Mouse (Mus musculus): Measurements from ENCODE around the gene 4921504E06Rik. TPM values are rescaled to one million over a fixed set of nuclear protein-coding genes. Genes with fewer than 3 reads are reported as not detected.

4921504E06Rik gene
- polyA plus RNA-seq, 1 experiment from 2014 or later: 0.24 TPM

DNA sequence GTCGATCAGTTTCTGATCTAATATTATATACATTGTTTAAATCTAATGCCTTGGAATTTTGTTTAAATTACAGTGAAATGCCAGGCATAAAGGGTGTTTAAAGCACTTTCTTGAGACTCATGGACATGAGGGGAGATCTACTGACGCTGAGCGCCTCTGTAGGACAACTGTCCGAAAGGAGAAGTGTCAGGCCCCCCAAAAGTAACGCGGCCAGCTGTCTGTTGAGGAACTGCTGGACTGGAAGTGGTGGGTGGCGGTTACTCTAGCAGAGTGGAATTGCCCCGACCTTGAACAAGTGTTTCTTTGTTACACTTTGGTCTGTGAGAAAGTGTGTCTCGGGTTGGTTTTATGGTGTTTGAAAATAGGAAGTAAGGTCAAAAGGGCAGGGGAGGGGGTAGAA is 109.4 kb downstream of the 4921504E06Rik start:
- peaks cover 12% of the 10 kb centered on the region for H3K4me1 ChIP-seq (ENCODE audit: control insufficient read depth, insufficient read depth, low read length)
- ATAC-seq (ENCODE audit: low FRiP score, low TSS enrichment): no peak
- peaks cover 89% of the 10 kb centered on the region for H3K27me3 ChIP-seq (ENCODE audit: control insufficient read depth, insufficient read depth, low read length)
- no peak overlapping the region for H3K9ac ChIP-seq (replicated peaks; ENCODE audit: low read length)
- no peak overlapping the region for H3K4me2 ChIP-seq (ENCODE audit: low read length)
- H3K36me3 ChIP-seq (ENCODE audit: control insufficient read depth, insufficient read depth, low read length): no peaks in the 10 kb centered on the region
- no peak overlapping the region for H3K4me3 ChIP-seq (replicated peaks; ENCODE audit: low read depth, low read length)
- H3K9me3 ChIP-seq (ENCODE audit: control insufficient read depth, low read length): no peaks in the 10 kb centered on the region
- no peak overlapping the region for H3K27ac ChIP-seq (replicated peaks; ENCODE audit: low read depth, low read length)
- WGBS: 2% methylated on average over 9 of the region's 9 CpGs
- no peak for DNase-seq

DNA sequence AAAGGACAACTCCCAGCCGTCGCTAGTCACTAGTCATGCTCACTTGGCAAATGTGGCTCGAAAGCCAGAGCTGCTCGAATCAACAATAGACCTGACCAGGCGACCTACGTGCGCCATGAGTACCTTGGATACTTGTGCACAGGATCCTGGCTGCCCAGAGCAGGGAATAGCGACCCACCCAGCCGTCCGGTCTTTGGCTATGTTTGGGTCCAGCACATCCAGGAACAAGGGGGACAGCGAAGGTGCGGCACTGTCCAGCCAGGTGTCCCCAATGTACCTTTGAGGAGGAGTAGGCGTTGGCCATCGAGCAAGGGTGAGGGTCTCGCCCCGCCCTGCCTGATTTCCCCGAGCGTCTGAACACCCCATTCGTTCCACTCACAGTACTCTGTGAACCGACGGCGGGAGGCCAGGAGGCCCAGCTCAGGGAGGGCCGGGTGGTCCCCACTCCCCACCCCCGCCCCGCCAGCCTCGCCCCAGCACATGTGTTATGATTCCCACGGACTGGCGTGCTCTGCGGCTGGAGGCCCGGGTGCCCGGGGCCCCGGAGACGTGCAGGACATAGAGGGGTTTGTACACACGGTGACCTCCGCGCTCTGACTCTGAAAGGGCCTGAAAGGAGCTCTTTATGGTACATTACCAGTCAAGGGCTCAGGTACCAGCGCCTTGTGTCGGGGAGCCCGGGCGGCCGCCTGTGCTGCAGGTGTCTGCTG is 121.9 kb downstream of the 4921504E06Rik start:
- Histone ChIP-seq H3K4me3 (replicated peaks; ENCODE audit: low read depth, low read length) (no peak overlapping the region; the same call in 1 of the 2 replicates), H3K27ac (replicated peaks; ENCODE audit: low read depth, low read length) (no peak overlapping the region), H3K4me1 (ENCODE audit: control insufficient read depth, insufficient read depth, low read length) (0 out of 2 replicates have a peak, but pooled peaks cover 6% of the 10 kb centered on the region), H3K36me3 (ENCODE audit: control insufficient read depth, insufficient read depth, low read length) (no peaks in the 10 kb centered on the region), H3K27me3 (ENCODE audit: control insufficient read depth, insufficient read depth, low read length) (peaks cover 89% of the 10 kb centered on the region), H3K4me2 (ENCODE audit: low read length) (peak overlapping the region; percentile 24; the same call in 1 of the 2 replicates), H3K9ac (replicated peaks; ENCODE audit: low read length) (no peak overlapping the region), H3K9me3 (ENCODE audit: control insufficient read depth, low read length) (no peaks in the 10 kb centered on the region)
- DNase-seq (peak; percentile 37), ATAC-seq (ENCODE audit: low FRiP score, low TSS enrichment) (peak; percentile 44; the same call in 1 of the 2 replicates)
- 1% methylated on average over 41 of the region's 41 CpGs for WGBS

DNA sequence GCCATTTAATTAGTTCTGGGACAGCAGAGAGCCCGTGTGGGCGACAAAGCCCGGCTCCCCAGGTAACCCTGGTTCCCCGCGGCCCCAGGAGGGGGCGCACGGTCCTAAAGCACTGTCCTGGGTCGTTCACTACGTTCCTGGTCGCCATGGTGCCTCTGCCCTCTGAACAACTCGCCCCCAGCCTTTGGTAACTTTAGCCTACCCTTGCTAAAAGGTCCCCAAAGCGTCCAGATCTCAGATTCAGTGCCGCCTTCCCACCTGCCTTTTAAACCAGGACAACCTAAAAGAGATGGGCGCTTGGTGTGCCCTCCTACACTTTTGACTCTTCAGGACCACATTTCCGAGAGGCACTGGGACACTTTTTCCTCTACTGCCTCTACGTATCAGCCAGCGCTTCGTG is 122.5 kb downstream of the 4921504E06Rik start:
- H3K4me3 ChIP-seq (replicated peaks; ENCODE audit: low read depth, low read length): peak overlapping the region; percentile 28
- under 1% methylated on average over 18 of the region's 18 CpGs for WGBS
- ATAC-seq (ENCODE audit: low FRiP score, low TSS enrichment): peak; percentile 18; the same call in 1 of the 2 replicates
- no peak overlapping the region for H3K9ac ChIP-seq (replicated peaks; ENCODE audit: low read length)
- no peaks in the 10 kb centered on the region for H3K36me3 ChIP-seq (ENCODE audit: control insufficient read depth, insufficient read depth, low read length)
- no peaks in the 10 kb centered on the region for H3K9me3 ChIP-seq (ENCODE audit: control insufficient read depth, low read length)
- H3K4me2 ChIP-seq (ENCODE audit: low read length): peak overlapping the region; percentile 51
- 0 out of 2 replicates have a peak, but pooled peaks cover 6% of the 10 kb centered on the region for H3K4me1 ChIP-seq (ENCODE audit: control insufficient read depth, insufficient read depth, low read length)
- no peak overlapping the region for H3K27ac ChIP-seq (replicated peaks; ENCODE audit: low read depth, low read length)
- peak; percentile 60 for DNase-seq
- peaks cover 94% of the 10 kb centered on the region for H3K27me3 ChIP-seq (ENCODE audit: control insufficient read depth, insufficient read depth, low read length)

DNA sequence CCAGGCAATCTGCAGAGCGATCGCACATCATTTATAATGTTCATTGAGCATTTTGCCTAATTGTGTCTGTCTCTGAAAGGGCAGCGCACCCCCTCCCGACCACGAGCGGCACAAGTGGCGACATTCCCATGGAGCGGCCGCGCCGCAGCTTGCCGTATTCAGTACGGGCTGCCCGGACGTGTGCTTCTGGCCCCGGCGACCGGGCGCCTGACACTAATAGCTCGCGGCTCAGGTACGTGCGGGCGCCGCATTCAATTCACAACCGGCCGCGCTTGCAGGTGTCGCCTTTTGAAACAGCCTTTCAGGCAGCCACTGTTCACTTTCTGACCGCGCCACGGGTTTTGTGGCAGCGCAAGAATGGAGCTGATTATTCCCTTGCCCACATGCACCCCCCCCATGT is 123.0 kb downstream of the 4921504E06Rik start:
- Histone ChIP-seq H3K4me2 (ENCODE audit: low read length) (peak overlapping the region; percentile 51), H3K9ac (replicated peaks; ENCODE audit: low read length) (no peak overlapping the region), H3K4me3 (replicated peaks; ENCODE audit: low read depth, low read length) (peak overlapping the region; percentile 28), H3K36me3 (ENCODE audit: control insufficient read depth, insufficient read depth, low read length) (no peaks in the 10 kb centered on the region), H3K4me1 (ENCODE audit: control insufficient read depth, insufficient read depth, low read length) (0 out of 2 replicates have a peak, but pooled peaks cover 6% of the 10 kb centered on the region), H3K9me3 (ENCODE audit: control insufficient read depth, low read length) (no peaks in the 10 kb centered on the region), H3K27me3 (ENCODE audit: control insufficient read depth, insufficient read depth, low read length) (peaks cover 91% of the 10 kb centered on the region), H3K27ac (replicated peaks; ENCODE audit: low read depth, low read length) (no peak overlapping the region)
- ATAC-seq (ENCODE audit: low FRiP score, low TSS enrichment) (peak; percentile 43; the same call in 1 of the 2 replicates), DNase-seq (peak; percentile 68)
- WGBS: under 1% methylated on average over 33 of the region's 33 CpGs

DNA sequence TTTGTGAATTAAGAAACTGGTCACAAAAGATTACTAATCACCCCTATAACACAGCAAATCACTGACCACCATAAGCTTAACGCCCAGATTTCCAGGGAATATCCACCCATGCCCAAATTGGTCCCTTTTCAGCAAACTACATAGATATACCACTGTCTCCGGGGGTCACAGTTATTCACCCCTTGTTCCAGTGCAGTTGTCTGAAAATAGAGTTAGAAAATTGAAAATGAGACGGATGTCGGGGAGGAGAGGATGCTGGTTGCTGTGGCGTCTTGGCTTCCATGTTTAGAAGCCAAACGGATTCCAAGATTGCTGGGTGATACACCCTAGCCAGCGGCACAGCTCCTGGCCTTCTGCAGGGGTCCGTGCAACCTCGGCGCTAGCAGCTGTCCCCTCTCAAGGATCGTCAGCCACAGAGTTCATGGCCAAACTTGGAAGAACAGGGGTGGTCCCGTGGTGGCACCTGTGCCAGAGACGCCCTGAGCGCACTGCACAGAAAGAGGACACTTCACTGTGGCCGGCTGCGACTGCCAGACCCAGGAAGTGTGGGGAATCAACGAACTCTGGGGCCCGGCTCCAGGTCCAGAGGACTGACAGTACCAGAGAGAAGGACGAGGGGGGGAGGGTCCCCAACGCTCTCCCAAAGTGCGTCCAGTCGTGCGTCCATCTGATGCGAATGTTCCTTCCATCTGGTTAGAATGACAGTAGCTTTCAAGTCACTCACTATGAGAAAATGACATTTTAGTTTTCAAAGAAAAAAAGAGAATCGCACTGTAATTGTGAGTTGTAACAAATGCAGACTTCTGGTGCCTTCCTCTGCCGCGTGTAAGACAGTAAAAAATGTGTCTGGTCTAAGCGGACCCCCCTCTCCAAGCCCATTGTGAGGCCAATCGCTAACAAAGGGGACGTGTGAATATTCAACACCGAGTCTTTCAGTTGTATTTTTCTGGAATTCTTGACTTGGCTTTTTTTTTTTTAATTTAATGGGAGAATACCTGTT is 123.7 kb downstream of the 4921504E06Rik start:
- no peaks in the 10 kb centered on the region for H3K9me3 ChIP-seq (ENCODE audit: control insufficient read depth, low read length)
- peaks cover 88% of the 10 kb centered on the region for H3K27me3 ChIP-seq (ENCODE audit: control insufficient read depth, insufficient read depth, low read length)
- peak overlapping the region; percentile 51 for H3K4me2 ChIP-seq (ENCODE audit: low read length)
- ATAC-seq (ENCODE audit: low FRiP score, low TSS enrichment): no peak
- H3K4me1 ChIP-seq (ENCODE audit: control insufficient read depth, insufficient read depth, low read length): 0 out of 2 replicates have a peak, but pooled peaks cover 6% of the 10 kb centered on the region
- H3K4me3 ChIP-seq (replicated peaks; ENCODE audit: low read depth, low read length): peak overlapping the region; percentile 28
- H3K27ac ChIP-seq (replicated peaks; ENCODE audit: low read depth, low read length): no peak overlapping the region
- H3K9ac ChIP-seq (replicated peaks; ENCODE audit: low read length): no peak overlapping the region
- WGBS: 4% methylated on average over 31 of the region's 31 CpGs
- peak; percentile 33 for DNase-seq
- H3K36me3 ChIP-seq (ENCODE audit: control insufficient read depth, insufficient read depth, low read length): no peaks in the 10 kb centered on the region

DNA sequence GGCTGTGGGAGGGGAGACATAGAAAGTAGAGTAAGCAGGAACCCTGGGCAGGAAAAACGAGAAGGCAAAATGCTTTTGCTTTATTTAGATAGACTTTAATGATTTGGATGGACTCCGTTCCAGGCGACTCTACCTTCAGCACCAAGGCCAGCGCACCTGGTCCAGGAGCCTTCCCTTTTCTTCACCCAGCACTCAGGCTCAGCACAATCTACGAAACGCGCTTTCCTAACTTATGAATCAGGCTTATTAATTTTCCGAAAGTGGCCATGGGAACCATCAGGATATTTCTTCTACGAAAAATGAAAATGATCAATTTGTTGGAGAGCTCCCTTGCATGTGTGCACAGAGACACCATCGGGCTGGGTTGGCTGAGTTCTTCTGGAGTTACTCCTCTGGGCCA is 124.7 kb downstream of the 4921504E06Rik start:
- no peak overlapping the region for H3K27ac ChIP-seq (replicated peaks; ENCODE audit: low read depth, low read length)
- no peak overlapping the region for H3K4me3 ChIP-seq (replicated peaks; ENCODE audit: low read depth, low read length)
- ATAC-seq (ENCODE audit: low FRiP score, low TSS enrichment) (no peak), DNase-seq (peak; percentile 49)
- H3K36me3 ChIP-seq (ENCODE audit: control insufficient read depth, insufficient read depth, low read length): no peaks in the 10 kb centered on the region
- H3K27me3 ChIP-seq (ENCODE audit: control insufficient read depth, insufficient read depth, low read length): peaks cover 79% of the 10 kb centered on the region
- H3K9me3 ChIP-seq (ENCODE audit: control insufficient read depth, low read length): no peaks in the 10 kb centered on the region
- no peak overlapping the region for H3K4me2 ChIP-seq (ENCODE audit: low read length)
- WGBS: 8% methylated on average over 10 of the region's 10 CpGs
- no peak overlapping the region for H3K9ac ChIP-seq (replicated peaks; ENCODE audit: low read length)
- 0 out of 2 replicates have a peak, but pooled peaks cover 6% of the 10 kb centered on the region for H3K4me1 ChIP-seq (ENCODE audit: control insufficient read depth, insufficient read depth, low read length)

DNA sequence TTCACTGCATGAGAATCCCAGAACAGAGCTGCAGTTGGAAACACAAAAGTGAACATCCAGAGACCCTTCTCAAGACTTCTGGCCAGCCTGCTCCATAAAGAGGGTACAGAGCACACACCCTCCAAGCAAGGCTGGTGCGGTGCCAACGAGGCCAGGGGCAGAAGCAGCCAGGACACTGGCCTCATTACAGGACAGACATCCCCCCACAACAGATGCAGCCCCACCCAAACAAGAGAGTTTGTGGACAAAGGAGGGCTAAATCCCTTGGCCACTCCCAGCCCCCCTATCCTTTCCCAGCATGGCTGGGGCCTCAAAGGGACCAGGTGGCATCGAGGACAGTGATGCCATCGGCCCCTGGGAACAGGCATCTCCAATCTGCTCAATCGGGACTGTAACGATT is 130.6 kb downstream of the 4921504E06Rik start:
- no peak overlapping the region for H3K9ac ChIP-seq (replicated peaks; ENCODE audit: low read length)
- WGBS: 66% methylated on average over 6 of the region's 6 CpGs
- peaks cover 26% of the 10 kb centered on the region for H3K27me3 ChIP-seq (ENCODE audit: control insufficient read depth, insufficient read depth, low read length)

DNA sequence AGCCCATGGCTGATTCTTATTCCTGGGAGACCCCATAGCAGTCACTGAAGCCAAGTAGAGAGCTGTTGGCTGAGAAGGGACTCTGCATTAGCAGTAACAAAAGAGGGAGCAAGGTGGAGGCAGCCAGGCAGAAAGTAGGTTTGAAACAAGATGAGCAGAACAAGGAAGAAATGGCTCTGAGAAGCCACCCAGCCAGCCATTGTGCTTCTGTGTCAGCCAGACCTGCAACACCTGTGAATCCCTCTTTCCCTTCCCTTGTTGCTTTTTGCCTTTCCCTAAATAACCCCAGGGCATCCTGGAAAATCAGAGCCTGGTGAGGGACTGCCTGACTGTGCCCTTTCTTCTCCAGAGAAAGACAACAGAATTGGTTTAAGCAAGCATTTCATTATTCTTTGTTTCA is 131.5 kb downstream of the 4921504E06Rik start:
- H3K36me3 ChIP-seq (ENCODE audit: control insufficient read depth, insufficient read depth, low read length): no peaks in the 10 kb centered on the region
- H3K27ac ChIP-seq (replicated peaks; ENCODE audit: low read depth, low read length): no peak overlapping the region
- H3K4me3 ChIP-seq (replicated peaks; ENCODE audit: low read depth, low read length): no peak overlapping the region
- peaks cover 20% of the 10 kb centered on the region for H3K27me3 ChIP-seq (ENCODE audit: control insufficient read depth, insufficient read depth, low read length)
- ATAC-seq (ENCODE audit: low FRiP score, low TSS enrichment): no peak
- DNase-seq: no peak
- no peak overlapping the region for H3K4me2 ChIP-seq (ENCODE audit: low read length)
- H3K9me3 ChIP-seq (ENCODE audit: control insufficient read depth, low read length): no peaks in the 10 kb centered on the region
- no peak overlapping the region for H3K9ac ChIP-seq (replicated peaks; ENCODE audit: low read length)
- no peaks in the 10 kb centered on the region for H3K4me1 ChIP-seq (ENCODE audit: control insufficient read depth, insufficient read depth, low read length)

More for the DNA sequence above, 130.6 kb downstream of the 4921504E06Rik start:
- Histone ChIP-seq H3K36me3 (ENCODE audit: control insufficient read depth, insufficient read depth, low read length) (no peaks in the 10 kb centered on the region), H3K4me3 (replicated peaks; ENCODE audit: low read depth, low read length) (no peak overlapping the region), H3K4me2 (ENCODE audit: low read length) (no peak overlapping the region), H3K9me3 (ENCODE audit: control insufficient read depth, low read length) (no peaks in the 10 kb centered on the region), H3K4me1 (ENCODE audit: control insufficient read depth, insufficient read depth, low read length) (no peaks in the 10 kb centered on the region), H3K27ac (replicated peaks; ENCODE audit: low read depth, low read length) (no peak overlapping the region)
- ATAC-seq (ENCODE audit: low FRiP score, low TSS enrichment) (no peak), DNase-seq (no peak)
